Mouse (Mus musculus): Measurements from ENCODE around the gene Pex5. TPM values are rescaled to one million over a fixed set of nuclear protein-coding genes. Genes with fewer than 3 reads are reported as not detected.

The Pex5 gene
- polyA plus RNA-seq (2012; ENCODE audit: insufficient read depth, insufficient read length, low replicate concordance, missing spikeins), result not detected in 2 replicates

GRCm38 (mm10) chr6:124414927-124415325 lies at the start of gene Pex5:
TSS of gene Pex5 (minus strand) at chr6:124415067.
- under 1% methylated on average over 33 of the region's 36 CpGs for WGBS
- TF ChIP-seq POLR2A (IDR thresholded peaks at IDR 0.05; ENCODE audit: insufficient read depth, low read depth, low read length) (peak; percentile 23; the same call in 1 of the 2 replicates), CTCF (IDR thresholded peaks at IDR 0.05; ENCODE audit: insufficient read depth, low read depth, low read length) (no peak)
- H3K27ac ChIP-seq (ENCODE audit: insufficient read depth, low read depth, low read length), result peak within 1 kb of the TSS; percentile 98
- H3K4me1 ChIP-seq (ENCODE audit: control insufficient read depth, insufficient read depth, low read length), result peaks cover 6% of the 10 kb centered on the region
- H3K4me3 ChIP-seq (ENCODE audit: insufficient read depth, low read depth, low read length), result peak within 1 kb of the TSS; percentile 96

GRCm38 (mm10) chr6:124463881-124464291 lies 49.0 kb upstream of the Pex5 start:
- Histone ChIP-seq H3K27ac (ENCODE audit: insufficient read depth, low read depth, low read length) (peak overlapping the region; percentile 87), H3K4me3 (ENCODE audit: insufficient read depth, low read depth, low read length) (peak overlapping the region; percentile 81), H3K4me1 (ENCODE audit: control insufficient read depth, insufficient read depth, low read length) (peaks cover 30% of the 10 kb centered on the region)
- TF ChIP-seq POLR2A (IDR thresholded peaks at IDR 0.05; ENCODE audit: insufficient read depth, low read depth, low read length), result no peak
- no peak for TF ChIP-seq CTCF (IDR thresholded peaks at IDR 0.05; ENCODE audit: insufficient read depth, low read depth, low read length)
- 5% methylated on average over 8 of the region's 8 CpGs for WGBS

- WGBS, result 84% methylated on average over 4 of the region's 4 CpGs
- TF ChIP-seq CTCF (IDR thresholded peaks at IDR 0.05; ENCODE audit: insufficient read depth, low read depth, low read length) (no peak), POLR2A (IDR thresholded peaks at IDR 0.05; ENCODE audit: insufficient read depth, low read depth, low read length) (no peak)
- H3K4me1 ChIP-seq (ENCODE audit: control insufficient read depth, insufficient read depth, low read length), result peaks cover 25% of the 10 kb centered on the region
- H3K4me3 ChIP-seq (ENCODE audit: insufficient read depth, low read depth, low read length), result no peak overlapping the region
- H3K27ac ChIP-seq (ENCODE audit: insufficient read depth, low read depth, low read length), result no peak overlapping the region
Measured at GRCm38 (mm10) chr6:124459388-124459787, 44.5 kb upstream of the Pex5 start.

GRCm38 (mm10) chr6:124458505-124458904 lies 43.6 kb upstream of the Pex5 start:
- 92% methylated on average over 11 of the region's 11 CpGs for WGBS
- no peak for TF ChIP-seq CTCF (IDR thresholded peaks at IDR 0.05; ENCODE audit: insufficient read depth, low read depth, low read length)
- TF ChIP-seq POLR2A (IDR thresholded peaks at IDR 0.05; ENCODE audit: insufficient read depth, low read depth, low read length), result no peak
- Histone ChIP-seq H3K4me1 (ENCODE audit: control insufficient read depth, insufficient read depth, low read length) (peaks cover 25% of the 10 kb centered on the region), H3K4me3 (ENCODE audit: insufficient read depth, low read depth, low read length) (no peak overlapping the region), H3K27ac (ENCODE audit: insufficient read depth, low read depth, low read length) (no peak overlapping the region)

GRCm38 (mm10) chr6:124457827-124458226 lies 43.0 kb upstream of the Pex5 start:
- Histone ChIP-seq H3K4me3 (ENCODE audit: insufficient read depth, low read depth, low read length) (no peak overlapping the region), H3K27ac (ENCODE audit: insufficient read depth, low read depth, low read length) (no peak overlapping the region), H3K4me1 (ENCODE audit: control insufficient read depth, insufficient read depth, low read length) (peaks cover 22% of the 10 kb centered on the region)
- no peak for TF ChIP-seq CTCF (IDR thresholded peaks at IDR 0.05; ENCODE audit: insufficient read depth, low read depth, low read length)
- TF ChIP-seq POLR2A (IDR thresholded peaks at IDR 0.05; ENCODE audit: insufficient read depth, low read depth, low read length), result no peak
- 94% methylated on average over 5 of the region's 5 CpGs for WGBS

- 95% methylated on average over 5 of the region's 5 CpGs for WGBS
Measured at GRCm38 (mm10) chr6:124456243-124456642, 41.4 kb upstream of the Pex5 start.

GRCm38 (mm10) chr6:124453756-124454155 lies 38.9 kb upstream of the Pex5 start:
- H3K4me1 ChIP-seq (ENCODE audit: control insufficient read depth, insufficient read depth, low read length), result peaks cover 5% of the 10 kb centered on the region; the same call in 1 of the 2 replicates
- H3K27ac ChIP-seq (ENCODE audit: insufficient read depth, low read depth, low read length), result no peak overlapping the region
- TF ChIP-seq POLR2A (IDR thresholded peaks at IDR 0.05; ENCODE audit: insufficient read depth, low read depth, low read length) (no peak), CTCF (IDR thresholded peaks at IDR 0.05; ENCODE audit: insufficient read depth, low read depth, low read length) (no peak)
- WGBS, result 61% methylated on average over 4 of the region's 4 CpGs
- H3K4me3 ChIP-seq (ENCODE audit: insufficient read depth, low read depth, low read length), result no peak overlapping the region

More at GRCm38 (mm10) chr6:124456243-124456642, 41.4 kb upstream of the Pex5 start:
- Histone ChIP-seq H3K4me3 (ENCODE audit: insufficient read depth, low read depth, low read length) (no peak overlapping the region), H3K27ac (ENCODE audit: insufficient read depth, low read depth, low read length) (no peak overlapping the region), H3K4me1 (ENCODE audit: control insufficient read depth, insufficient read depth, low read length) (peaks cover 11% of the 10 kb centered on the region; the same call in 1 of the 2 replicates)
- no peak for TF ChIP-seq CTCF (IDR thresholded peaks at IDR 0.05; ENCODE audit: insufficient read depth, low read depth, low read length)
- TF ChIP-seq POLR2A (IDR thresholded peaks at IDR 0.05; ENCODE audit: insufficient read depth, low read depth, low read length), result no peak

GRCm38 (mm10) chr6:124451995-124452394 lies 37.1 kb upstream of the Pex5 start:
- Histone ChIP-seq H3K4me3 (ENCODE audit: insufficient read depth, low read depth, low read length) (no peak overlapping the region), H3K27ac (ENCODE audit: insufficient read depth, low read depth, low read length) (no peak overlapping the region), H3K4me1 (ENCODE audit: control insufficient read depth, insufficient read depth, low read length) (peaks cover 3% of the 10 kb centered on the region; the same call in 1 of the 2 replicates)
- TF ChIP-seq POLR2A (IDR thresholded peaks at IDR 0.05; ENCODE audit: insufficient read depth, low read depth, low read length), result no peak
- TF ChIP-seq CTCF (IDR thresholded peaks at IDR 0.05; ENCODE audit: insufficient read depth, low read depth, low read length), result no peak
- 72% methylated on average over 3 of the region's 3 CpGs for WGBS

GRCm38 (mm10) chr6:124449668-124450383 lies 35.0 kb upstream of the Pex5 start:
- Histone ChIP-seq H3K4me1 (ENCODE audit: control insufficient read depth, insufficient read depth, low read length) (peaks cover 3% of the 10 kb centered on the region; the same call in 1 of the 2 replicates), H3K27ac (ENCODE audit: insufficient read depth, low read depth, low read length) (no peak overlapping the region), H3K4me3 (ENCODE audit: insufficient read depth, low read depth, low read length) (no peak overlapping the region)
- TF ChIP-seq POLR2A (IDR thresholded peaks at IDR 0.05; ENCODE audit: insufficient read depth, low read depth, low read length) (no peak), CTCF (IDR thresholded peaks at IDR 0.05; ENCODE audit: insufficient read depth, low read depth, low read length) (no peak)
- 87% methylated on average over 18 of the region's 18 CpGs for WGBS

Measured in olfactory bulb, adult 2 months (tissue).